Mouse (Mus musculus): Measurements from ENCODE around the gene Arap1.

Arap1 gene

DNA sequence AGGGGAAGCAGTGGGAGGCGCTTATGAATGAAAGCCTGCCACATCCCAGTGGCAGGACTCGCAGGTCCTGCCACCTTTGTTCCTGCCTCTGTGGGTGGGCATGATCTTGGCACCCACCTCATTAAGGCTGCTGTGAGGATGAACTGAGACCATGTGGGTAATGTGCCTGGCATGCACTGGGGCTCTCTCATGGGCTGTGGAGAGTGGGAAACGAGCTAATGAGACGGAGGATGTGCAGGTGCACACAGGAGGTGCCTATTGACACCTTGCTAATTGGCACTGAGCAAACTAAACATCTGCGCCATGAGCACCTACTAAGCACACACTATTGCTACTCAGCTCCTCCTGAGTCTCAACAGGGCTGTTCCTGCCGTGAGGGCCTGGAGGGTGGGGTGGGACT is 87.2 kb downstream of the Arap1 start:
- in situ Hi-C loops (cut with MboI, MseI) = no loop called here

DNA sequence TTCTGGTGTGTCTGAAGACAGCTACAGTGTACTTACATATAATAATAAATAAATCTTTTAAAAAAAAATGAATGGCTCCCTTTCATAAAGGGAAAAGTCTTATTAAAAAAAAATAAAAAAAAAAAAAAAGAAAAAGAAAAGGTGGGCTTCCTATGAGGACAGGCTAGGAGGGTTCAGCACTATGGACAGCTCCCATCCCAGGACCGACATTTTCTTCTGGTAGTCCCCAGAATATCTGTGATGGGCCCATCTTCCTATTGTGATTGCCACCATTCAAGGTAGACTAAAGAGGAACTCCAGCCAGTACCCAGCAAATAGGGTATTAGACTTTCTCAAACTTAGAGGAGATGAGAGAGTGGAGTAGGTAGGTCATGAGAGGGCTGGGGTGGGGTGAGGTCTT is 90.0 kb downstream of the Arap1 start:
- in situ Hi-C loops (cut with MboI, MseI) = no loop called here

DNA sequence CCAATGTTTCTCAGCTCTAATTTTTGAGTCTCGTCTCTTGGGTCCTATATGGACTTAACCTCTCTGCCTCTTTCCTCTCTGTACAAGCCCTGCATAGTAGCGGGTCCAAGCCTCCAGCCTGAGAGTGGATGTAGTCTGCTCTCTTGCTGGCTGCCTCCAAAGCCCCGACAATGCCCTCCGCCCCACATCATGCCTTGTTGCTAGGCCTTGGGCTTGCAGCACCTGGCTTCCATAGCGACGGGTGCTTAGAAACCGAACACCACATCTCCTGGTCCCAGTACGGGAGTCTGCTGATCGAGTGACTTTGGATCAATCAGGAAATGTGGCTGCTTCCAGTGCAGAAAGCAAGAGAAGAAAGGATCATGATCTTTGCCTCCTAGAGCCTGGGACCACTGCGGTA is 95.2 kb downstream of the Arap1 start:
- in situ Hi-C loops (cut with MboI, MseI) = no loop called here

DNA sequence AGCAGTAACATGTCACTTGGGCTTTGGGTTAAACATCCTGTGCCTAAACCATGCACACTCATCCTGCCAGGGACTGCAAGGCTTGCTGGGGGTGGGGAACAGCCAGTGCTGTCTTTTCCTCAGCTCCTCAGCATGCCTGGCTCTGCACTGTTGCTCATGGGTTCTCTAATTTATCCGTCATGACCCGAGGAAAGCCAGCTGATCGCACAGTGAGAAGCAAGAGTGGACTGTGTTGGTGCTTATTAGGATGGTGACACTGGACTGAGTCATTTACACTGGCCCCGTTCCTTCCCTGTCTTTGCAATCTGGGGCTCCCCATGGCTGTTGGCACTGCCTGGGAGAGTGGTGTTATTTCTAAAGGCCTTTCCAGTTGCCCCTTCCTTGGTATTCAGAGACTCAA is 96.3 kb downstream of the Arap1 start:
- in situ Hi-C loops (cut with MboI, MseI) = no loop called here

DNA sequence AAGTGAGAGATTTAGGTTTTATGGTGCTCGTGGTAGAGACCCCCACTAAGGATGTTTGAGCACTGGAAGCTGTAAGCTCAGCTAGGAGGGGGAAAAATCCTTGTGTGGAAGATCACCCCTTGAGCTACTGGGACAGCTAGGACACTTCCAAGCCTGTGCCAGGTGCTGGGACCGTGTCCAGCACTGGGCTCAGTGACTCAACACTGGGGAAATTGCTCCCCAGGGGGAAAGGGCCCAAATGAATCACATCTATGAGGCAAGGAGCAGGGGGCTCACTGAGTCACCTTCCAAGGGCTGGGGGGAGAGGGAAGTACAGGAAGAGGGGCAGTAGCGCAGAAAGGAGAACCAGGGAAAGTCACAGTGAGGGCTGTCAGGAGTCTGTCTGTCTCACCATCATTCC is 102.0 kb downstream of the Arap1 start:
- in situ Hi-C loops (cut with MboI, MseI) = loop anchor here (5.0 kb wide), 1 partner anchor 52 kb away; no protein-coding TSS in a partner anchor

DNA sequence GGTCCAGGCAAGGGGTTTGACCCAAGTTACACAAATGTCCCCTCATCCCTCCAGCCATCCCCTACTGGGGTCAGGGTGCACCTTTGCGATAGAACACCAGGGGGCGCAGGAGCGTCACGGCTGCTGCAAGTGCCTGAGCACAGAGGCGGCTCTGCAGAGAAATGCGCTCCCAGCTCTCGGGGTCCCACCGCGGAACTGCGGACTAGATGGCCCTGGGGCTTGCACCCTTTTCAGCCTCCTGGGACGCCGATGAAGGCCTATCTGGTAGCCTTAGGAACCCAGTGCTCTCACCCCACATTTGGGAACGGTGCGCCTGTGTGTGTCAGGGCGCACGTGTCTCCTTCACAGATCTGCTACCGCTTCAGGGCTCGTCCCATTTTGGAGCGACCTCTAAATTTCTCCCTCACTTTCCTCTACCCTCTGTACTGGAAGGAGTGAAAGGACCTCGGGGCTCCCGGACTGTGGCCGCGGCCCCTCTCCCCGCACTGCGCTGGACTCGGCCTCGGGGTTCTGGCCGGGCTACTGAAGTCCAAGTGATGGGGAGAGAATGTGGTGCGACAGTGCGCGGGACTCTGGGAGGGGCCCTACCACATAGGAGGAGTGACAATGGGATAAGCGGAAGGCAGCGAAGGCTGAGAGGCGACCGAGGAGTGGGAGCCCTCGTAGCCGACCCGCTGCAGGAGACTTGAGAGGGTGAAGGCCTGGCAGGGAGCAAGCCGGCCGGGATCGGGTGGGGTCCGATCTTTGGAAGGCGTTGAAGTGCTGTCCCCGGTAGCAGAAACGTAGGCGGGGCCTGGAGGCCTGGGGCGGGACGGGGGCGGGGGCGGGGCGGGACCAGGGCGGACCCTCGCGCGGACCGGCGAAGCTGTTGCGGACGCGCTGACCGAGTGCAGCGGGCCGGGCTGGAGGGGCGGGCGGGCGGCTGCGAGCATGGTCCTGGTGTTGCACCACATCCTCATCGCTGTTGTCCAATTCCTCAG is 102.8 kb downstream of the Arap1 start:
- in situ Hi-C loops (cut with MboI, MseI) = no loop called here

DNA sequence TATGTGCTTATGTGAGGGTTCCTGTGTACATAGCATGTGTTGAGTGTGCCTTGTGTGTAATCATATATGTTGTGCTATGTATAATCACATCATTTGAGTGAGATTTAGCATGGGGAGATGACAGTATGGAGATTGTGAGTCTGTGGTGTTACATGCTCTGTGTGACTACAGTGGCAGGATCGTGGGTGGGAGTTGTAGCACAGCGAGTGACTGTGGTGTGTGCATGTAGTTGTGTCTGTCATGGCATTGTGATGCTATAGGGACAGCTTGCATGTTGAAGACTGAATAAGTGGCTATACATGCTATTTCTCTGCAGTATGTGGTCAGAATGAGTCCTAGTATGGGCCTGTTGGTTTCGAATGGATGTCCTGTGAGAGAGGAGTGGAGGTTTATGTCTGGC is 104.8 kb downstream of the Arap1 start:
- in situ Hi-C loops (cut with MboI, MseI) = no loop called here

DNA sequence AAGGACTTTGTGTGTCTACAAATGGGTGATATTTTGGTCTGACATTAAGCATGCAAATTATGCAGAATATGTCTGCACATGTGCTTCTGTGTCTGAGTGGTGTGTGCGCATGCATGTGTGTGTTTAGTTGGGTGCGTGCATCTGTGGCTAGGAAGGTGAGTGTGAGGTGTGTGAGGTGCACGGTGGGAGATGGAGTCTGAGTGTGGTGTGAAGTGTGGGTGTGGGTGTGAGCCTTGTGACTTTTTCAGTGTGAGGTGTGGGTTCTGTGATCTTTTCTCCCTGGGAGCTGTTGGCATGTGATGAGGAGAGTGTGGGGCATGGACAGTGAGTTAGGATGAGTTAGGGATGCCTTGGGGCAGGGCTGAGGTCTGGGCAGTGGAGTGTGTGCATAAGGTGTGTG is 105.4 kb downstream of the Arap1 start:
- in situ Hi-C loops (cut with MboI, MseI) = no loop called here

DNA sequence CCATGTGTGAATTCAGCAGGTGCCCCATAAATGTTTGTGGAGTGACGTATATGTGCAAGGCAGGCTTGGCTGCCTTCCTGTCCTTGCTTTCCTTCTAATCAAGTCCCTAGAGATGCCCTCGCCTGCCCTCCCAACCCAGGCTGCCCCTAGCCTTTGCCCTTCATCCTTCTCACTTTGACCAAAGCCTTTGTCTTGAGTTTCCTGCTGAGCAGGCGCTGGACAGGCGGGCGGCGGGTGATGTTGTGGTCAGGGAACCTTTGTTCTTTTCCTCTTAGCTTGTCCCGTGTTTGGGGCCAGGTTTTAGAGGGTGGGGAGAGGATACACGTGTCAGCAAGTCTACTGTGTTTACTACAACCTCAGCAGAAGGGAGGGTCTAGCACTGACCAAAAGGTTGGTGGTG is 105.9 kb downstream of the Arap1 start:
- in situ Hi-C loops (cut with MboI, MseI) = no loop called here

DNA sequence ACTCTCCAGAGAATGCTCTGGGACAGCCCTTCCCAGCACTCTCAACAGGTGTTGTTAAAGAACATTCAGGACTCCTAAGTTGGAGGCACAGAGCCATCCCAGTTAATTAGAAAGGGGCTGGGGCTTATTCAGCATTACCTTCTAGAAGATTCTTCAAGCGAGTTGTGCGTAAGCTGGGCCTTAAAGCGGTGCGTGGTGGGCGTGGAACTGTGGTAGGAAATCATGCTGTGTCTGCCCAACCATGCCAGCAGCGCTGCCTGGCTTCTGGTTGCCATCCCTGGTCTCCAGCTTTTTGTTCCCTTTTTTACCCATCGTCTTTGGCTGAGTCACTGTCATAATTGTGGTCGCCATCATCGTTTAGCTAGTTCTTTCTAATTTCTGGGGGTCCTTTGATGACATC is 106.6 kb downstream of the Arap1 start:
- in situ Hi-C loops (cut with MboI, MseI) = no loop called here

DNA sequence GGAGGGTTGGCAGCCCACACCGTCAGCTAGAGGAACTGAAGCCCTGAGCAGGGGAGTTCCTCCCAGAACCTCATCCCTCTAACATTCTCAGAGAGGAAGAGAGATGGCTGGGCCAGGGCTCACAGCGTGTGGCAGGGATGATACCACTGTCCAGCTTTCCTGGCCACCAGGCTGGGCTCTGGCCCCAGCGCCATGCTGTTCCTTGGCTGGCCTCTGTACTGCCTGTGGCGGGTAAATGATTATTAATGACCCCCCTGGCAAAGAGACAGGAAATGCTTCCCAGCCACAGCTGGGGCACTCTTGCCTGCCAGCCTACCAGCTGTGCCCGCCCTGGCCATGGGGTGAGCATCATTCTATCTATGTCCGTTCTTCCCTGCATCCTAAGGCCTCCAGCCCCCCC is 107.3 kb downstream of the Arap1 start:
- in situ Hi-C loops (cut with MboI, MseI) = no loop called here

DNA sequence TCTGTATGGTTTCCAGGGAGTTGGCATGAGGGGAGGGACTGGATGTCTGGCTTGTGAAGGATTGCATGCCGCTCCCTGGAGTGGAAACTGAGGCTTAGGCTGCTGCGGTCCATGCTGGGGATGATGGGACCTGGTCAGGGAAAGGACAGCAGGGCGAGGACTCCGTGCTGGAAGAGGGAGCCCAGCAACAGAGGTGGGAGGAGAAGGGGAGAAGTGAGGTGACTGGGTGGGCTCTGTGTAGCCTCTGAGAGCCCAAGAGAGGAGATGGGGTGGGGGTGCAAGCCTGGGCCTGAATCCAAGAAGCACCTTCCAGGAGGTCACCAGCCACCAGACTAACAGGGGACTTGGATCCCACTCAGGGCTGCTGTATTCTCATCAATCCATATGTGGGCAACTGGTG is 108.5 kb downstream of the Arap1 start:
- in situ Hi-C loops (cut with MboI, MseI) = no loop called here

DNA sequence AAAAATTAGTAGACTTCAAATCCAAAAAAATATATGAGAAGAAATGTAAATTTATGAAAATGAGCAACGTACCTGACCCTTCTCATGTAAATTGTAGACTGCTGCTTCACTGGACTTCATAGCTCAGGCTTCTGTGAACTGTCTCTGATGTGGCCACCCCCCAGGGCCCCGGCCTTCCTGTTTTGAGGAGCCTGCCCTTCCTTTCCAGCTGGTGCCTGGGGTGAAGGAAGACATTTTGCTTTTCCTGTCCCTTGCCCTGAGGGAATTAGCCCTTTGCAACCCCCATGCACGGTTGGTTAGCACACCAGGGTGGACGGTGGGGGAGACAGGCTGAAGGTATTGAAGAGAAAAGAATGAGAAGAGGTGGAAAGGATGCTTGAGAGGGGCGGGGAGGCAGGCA is 108.9 kb downstream of the Arap1 start:
- in situ Hi-C loops (cut with MboI, MseI) = no loop called here

DNA sequence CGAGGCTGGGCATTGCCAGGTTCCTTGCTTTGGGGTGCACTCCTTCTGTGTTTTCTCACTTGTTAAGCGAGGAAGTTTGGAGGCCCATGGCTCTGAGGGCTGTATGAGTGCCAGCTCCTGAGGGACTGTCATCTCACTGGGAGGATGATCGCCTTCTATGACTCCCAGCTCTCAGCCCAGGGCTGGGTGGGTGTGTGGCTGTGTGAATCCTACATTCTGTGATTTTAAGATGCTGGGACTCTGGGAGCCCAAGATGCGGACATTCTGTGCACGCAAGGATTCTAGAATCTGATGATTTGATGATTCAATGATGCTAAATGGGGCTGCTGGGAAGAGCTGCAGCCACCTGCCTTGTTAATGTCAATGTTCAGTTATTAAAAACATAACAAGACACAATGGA is 109.4 kb downstream of the Arap1 start:
- in situ Hi-C loops (cut with MboI, MseI) = no loop called here

DNA sequence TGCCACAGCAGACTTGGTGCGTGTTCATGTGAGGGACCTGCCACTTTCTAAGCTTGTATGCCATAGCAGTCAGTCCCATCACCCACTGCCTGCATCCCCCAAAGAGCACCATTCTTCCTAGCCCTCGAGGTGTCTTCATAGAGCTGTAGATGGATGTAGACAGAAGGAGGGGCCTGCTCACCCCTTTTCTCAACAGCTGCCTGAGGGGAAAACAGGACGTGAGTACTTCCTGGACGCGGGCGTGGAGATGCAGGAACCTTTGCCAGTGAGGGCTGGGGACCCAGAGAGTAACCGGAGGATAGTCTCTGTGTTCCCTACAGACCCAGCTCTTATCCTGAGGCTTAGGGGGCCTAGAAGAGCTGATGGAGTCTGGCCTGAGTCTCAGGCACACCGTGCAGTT is 109.9 kb downstream of the Arap1 start:
- in situ Hi-C loops (cut with MboI, MseI) = no loop called here

DNA sequence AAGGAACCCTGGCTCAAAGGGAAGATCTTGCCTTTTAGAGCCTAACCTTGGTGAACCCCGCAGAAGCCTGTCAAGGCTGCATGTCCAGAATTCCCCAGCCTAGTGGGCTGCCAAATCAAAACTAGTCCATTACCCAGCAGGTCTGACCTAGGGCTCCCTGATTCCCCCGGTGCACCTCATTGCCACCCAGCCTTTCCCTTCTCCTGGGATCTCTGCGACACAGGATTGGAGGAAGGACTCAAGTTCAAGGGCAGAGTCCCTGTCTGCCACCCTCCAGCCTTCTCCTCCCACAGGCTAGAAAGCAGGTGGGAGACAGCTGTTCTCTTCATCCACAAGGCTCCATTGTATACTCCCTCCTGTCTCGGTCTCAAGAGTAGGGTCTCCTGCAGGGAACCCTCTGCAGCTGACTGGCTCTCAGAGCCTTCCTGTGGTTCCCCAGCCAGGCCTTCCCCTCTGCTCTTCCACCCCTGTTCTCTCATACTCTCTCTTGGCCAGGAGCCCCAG is 110.5 kb downstream of the Arap1 start:
- in situ Hi-C loops (cut with MboI, MseI) = no loop called here

DNA sequence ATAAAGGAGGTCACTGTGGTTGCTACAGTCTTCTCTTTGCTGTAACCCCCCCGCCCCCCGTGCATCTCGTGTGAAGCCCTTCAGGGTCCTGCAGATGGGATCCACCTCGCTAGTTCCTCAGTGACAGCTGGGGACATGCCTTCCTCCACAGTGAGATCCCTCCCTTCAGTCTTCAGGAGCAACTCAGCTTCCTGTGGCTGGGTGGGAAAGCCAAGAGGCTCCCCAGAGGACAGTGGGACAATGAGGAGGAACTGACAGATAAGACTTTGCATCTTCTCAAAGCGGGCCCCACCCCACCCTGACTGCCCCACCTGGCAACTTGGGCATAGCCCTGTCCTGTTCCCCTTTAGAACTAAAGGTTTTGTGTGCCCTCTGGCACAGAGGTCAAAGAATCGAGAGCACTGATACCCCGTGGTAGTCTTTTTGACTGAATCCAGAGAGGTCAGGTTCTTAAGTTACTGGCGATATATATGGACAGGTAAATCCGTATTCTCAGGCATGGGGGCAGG is 111.5 kb downstream of the Arap1 start:
- in situ Hi-C loops (cut with MboI, MseI) = no loop called here

DNA sequence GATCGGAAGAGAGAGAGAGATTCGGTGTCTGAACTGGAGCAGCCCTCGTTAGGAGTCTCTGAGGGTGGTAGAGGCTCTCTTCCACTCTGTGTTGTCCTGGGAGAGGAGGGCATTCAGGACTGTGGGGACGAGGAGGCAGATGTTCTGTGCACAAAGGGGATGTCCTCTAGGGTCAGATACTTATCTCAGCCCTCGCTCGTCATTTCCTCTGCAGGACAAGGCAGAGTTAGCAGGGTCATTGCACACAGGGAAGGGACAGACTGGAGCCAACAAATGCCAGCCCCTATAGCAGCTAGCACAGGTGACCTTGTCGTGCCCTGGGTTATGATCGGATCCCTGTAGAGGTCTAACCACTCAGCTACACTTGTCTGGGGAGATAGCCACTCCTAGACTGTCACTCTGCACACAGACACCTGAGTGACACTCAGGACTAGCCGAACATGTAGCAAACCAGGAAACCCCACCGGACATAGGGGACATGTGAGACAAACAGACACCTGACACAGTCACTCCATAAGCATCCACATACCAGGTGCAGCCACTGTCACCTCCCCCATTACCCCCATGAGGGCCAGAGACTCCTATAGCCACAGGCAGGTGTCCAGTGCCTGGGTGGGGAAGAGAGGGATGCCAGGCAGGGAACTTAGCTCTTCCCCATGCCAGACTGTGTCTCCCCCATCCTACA is 112.2 kb downstream of the Arap1 start:
- in situ Hi-C loops (cut with MboI, MseI) = no loop called here

DNA sequence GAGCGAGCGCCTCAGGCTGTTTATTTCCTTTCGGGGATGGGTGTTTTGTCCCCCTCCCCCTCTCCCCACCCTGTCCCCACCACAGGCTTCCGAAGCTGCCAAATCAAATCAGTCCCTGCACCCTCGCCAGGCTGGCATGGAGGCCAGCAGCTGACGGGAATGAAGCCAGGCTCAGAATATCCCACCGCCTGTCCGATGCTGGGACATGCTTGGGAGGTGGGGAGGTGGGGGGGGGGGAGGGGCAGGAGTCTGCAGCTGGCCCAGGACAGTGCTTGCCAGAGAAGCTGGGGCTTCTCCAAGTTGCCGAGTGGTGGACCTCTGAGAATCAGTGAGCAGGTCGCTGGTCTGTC is 112.7 kb downstream of the Arap1 start:
- in situ Hi-C loops (cut with MboI, MseI) = no loop called here

DNA sequence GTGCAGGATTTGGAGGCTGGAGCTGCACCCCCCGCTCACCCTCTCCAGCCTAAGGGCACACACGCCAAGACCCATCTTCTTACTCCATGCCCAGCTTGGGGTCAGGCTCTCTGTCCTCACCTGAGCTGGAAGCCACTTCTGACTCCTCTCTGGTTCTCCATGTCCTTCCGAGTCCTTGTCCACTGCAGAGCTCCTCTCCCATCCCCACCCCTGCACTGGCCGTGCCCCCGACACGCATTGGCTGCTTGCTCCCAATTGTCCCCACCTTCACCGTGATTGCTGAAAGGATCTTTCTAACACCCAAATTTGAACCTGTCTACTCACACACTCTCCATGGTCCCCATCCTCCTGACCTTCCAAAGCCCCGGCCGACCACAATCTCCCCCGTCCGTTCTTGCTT is 113.7 kb downstream of the Arap1 start:
- in situ Hi-C loops (cut with MboI, MseI) = no loop called here
